Mouse (Mus musculus): ENCODE measurements around the gene Cemip.
"Not testable (repeated sequence)": the region's sequence is repeated elsewhere in the genome, so short reads cannot be mapped to it uniquely, and the experiment has no call there.

Cemip gene

DNA sequence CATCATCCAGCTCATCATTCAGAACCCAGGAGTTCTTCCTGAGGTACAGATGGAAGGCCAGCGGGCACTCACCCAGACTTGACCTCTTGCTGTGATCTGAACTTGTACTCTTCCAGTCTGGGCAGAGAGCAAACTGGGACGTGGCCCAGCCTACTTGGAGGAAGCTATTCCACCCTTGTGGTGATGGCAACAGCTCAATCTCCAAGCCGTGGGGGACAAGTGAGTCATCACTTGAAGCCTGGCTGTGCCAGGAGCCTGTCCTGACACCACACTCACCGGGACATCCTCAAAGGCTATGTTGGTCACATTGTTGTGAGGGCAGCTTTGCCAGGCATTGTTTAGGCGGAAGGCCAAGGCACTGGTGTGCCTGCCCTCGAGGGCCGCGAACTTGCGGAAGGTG lies 133.8 kb downstream of the Cemip start:
- DNase-seq, result no peak

DNA sequence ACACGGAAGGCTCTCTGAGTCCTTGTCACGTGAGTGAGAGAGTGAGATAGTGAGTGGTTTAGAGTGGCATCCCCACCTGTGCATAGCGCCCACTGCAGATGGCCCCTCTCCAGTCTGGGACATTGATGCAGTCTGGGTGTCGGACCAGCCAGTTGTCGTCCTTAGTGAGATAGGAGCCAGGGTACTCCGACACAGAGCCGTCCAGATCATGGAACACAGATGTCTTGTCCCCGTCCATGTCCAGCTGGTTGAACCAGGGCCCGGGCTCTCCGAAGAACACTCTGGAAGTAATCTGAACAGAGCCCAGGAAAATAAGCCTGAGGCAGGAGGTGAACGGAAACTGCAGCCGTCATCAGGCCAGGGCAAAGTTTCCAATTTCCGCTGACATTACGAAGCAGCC lies 135.0 kb downstream of the Cemip start:
- no peak for DNase-seq

GRCm38 (mm10) chr7:83949662-83950061 lies 136.6 kb downstream of the Cemip start:
- no peak for DNase-seq

DNA sequence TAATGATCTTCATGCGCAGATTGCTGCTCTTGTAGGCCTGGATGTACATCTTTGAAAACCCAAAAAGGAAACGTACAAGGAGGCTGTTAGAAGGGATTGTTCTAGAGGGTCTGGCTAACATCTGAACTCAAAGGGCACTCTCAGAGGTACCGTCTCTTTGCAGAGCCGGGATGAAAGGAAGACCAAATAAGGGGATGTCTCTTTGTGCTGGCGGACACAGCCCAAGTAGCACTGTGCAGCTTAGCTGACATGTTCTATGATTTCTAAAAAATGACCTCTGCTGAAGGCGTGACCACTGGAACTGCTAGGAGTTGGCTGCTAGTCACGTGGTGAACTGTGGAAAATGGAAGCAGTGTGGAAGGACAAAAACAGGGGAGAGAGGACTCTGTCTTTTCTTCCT lies 137.6 kb downstream of the Cemip start:
- no peak for DNase-seq

DNA sequence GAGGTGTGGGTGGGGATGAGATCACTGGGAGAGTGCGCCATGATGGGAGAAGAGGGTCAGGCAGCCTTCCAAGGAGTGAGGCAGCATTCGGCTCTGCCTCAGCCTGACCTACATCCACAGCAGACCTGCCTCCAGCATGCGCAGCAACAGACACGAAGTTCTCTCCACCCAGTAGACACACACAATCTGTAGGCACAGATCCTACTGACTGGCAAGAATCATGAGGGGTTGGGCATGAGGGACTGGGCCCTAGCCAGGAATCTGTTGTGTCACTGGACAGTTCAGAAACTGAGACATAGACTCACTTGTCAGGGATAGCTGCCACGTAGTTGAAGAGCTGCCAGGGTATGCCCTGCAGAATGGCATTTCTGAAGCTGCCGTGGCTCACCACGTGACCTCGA lies 144.6 kb downstream of the Cemip start:
- peak; percentile 32 for DNase-seq

DNA sequence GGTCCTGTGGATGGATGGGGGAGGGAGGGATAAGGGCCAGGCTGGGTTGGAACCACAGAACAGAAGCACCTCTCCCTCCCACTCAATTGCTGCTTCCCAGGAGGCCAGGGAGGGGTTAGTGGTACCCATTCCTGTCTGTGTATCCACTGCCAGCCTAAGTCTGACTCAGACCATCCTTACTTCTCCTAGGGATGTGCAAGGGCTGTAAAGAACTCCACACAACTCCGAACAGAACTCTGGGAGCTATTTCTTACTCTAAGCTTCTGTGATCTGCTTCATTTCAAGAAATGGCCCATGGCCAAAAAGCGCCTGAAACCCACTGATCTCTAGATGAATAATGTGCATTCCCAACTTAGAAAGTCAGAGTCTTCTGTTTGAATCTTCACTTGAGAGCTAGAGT lies 146.2 kb downstream of the Cemip start:
- DNase-seq, result no peak

GRCm38 (mm10) chr7:83939017-83939721 lies 147.1 kb downstream of the Cemip start:
- no peak for DNase-seq

DNA sequence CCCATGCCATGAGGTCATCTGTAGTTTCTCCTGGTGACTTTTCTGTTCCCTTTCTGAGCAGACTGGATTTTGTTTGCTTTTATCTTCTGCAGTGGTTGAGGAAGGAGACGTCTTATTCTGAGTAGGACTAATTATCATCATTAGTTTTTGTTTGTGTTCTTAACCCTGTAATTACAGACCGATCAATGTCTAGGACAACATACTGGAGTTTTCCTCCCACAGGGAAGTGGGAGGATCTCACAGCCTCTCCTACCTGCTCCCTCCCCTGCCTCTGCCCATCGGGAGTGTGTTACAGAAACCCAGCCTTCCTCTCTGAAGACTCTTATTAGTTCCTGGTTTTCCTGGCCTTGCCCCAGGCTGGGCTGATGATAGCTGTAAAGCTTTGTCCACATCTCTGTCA lies 164.7 kb downstream of the Cemip start:
- no peak for DNase-seq

DNA sequence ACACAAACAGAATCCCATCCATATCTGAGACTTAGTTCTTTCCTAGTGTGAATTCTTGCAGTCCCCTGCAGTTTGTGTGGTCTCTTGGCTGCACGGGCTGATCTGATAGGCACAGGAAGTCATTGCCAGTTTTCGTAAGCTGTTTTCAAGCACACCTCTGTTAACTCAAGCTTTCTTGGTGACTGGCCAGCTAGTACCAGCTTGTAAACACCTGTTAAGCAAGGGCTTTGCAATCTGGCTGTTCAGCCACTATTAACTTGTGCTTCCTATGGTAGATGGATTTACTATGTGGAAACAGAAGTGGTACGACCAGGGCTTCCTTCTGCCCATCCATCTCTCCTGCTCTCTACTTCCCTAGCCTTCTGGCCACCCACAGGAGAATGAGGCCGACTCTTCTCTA lies 166.1 kb downstream of the Cemip start:
- no peak for DNase-seq

DNA sequence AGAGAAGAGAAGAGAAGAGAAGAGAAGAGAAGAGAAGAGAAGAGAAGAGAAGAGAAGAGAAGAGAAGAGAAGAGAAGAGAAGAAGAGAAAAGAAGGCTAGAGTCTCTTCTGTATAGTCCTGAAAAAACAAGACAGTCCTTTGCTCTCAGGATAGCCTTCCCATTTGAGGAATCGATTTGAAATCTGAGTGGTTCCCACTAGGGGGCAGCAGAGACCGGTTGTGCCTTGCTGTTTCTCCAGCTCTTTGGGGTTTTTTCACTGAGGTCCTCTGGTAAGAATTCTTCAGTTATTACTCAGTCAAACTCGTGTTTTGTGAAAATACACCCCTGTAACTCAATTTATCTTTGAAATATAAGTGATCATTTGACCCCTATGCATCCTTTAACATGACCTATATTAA lies 171.7 kb downstream of the Cemip start:
- peak; percentile 90 for DNase-seq

DNA sequence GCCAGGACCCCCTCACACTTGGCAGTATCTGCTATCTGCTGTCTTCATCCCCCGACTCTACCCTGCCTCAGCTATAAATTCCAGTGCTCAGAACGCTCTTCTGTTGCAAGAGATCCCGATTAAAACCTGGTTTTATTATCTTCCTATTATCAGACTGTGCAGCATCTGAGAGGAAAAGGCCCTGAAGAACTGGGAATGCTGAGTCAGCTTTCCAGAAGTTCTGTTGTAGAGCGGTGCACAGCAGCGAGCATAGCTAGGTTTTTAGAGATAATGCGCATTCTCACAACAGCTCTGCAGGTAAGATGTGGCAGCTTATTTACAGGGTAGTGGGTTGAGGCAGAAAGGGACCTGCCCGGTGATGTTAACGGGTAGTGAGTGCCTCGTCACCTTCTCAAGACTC lies 172.3 kb downstream of the Cemip start:
- no peak for DNase-seq

DNA sequence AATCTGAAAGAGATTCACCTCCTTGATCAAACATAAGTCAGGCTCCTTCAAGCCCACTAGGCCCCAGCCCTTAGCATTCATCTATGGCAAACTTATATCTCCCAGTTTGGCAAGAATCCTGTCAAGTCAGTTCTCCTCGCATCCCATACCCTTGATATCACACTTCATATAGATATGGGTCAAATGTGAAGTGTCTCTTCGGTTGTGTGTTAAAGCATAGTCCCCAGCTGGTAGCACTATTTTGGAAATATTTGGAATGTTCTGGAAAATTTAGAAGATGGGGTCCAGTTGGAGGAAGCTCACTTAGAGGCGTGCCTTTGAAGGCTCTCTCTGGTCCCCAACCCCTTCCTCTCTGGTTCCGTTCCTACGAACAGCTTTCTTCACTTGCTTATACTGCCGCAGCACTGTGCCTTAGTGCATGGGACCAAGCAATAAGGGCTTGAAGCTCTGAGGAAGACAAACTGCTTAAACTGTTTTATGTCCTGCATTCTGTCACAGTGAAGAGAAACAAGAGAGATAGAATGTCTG lies 172.8 kb downstream of the Cemip start:
- no peak for DNase-seq

DNA sequence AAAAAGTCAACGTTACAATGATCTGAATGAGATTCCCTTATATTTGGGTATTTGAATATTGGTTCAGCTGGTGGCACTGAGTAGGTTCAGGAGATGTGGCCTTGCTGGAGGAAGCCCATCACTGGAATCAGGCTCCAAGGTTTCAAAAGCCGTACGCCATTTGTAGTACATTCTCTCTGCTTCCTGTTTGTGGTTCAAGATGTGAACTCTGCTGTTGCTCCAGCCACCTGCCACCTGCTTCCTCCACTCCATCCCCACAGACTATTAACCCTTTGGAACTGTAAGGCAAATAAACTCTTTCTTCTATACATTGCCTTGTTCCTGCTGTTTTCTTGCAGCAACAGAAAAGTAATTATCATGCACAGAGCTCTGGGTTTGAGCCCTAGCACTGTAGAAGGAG lies 174.4 kb downstream of the Cemip start:
- no peak for DNase-seq

- DNase-seq, result no peak
These were observed 181.5 kb downstream of the Cemip start for GRCm38 (mm10) chr7:83904831-83905230.

- DNase-seq, result no peak
These were observed 183.8 kb downstream of the Cemip start for GRCm38 (mm10) chr7:83902296-83903145.

DNA sequence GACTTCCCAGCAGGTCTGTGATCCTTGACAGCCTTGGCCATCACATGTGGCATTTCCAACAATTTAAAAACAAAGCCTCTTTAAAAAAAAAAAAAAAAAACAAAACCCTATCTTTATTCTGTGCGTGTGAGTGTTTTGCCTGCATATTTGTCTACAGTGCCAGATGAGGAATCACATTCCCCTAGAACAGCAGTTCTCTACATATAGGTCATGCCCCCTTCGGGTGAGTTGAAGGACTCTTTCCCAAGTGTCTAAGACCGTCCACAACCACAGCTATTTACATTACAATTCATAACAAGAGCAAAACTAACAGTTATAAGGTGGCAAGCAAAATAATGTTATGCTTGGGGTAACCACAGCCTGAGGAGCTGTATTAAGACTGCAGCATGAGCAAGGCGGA lies 184.9 kb downstream of the Cemip start:
- DNase-seq, result no peak

- DNase-seq, result no peak
These were observed 185.8 kb downstream of the Cemip start for GRCm38 (mm10) chr7:83900519-83900918.

GRCm38 (mm10) chr7:83898267-83898666 lies 188.0 kb downstream of the Cemip start:
- no peak for DNase-seq

GRCm38 (mm10) chr7:83896077-83896740 lies 190.1 kb downstream of the Cemip start:
- no peak for DNase-seq

DNA sequence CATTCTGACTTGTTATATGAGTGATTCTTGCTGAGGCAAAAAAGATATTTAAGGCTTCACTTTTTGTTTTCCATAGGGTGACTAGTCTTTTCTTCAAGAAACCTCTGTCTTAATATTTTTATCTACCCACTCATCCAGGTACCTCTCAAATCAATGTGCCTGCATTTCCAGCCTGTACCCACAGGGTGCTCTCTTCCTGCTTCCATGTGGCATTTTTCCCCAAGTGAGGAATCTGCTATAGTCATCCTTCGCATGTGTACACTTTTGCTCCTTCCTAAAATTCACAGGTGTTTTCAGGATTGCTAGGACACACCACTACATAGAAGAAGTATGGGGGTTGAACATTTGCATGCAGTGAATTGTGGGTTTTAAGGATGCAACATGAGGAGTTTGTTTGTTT lies 192.0 kb downstream of the Cemip start:
- no peak for DNase-seq

- DNase-seq, result no peak
These were observed 194.0 kb downstream of the Cemip start for GRCm38 (mm10) chr7:83892333-83892669.

- peak; percentile 100 for DNase-seq
These were observed 194.6 kb downstream of the Cemip start for GRCm38 (mm10) chr7:83891433-83892332.

GRCm38 (mm10) chr7:83889946-83890345 lies 196.4 kb downstream of the Cemip start:
- DNase-seq, result not testable (repeated sequence)

All from lung, postnatal 10 days (tissue).